Mouse (Mus musculus) liver, embryonic 15.5 days (tissue): ENCODE data around the gene Elmod1. TPM values are rescaled to one million over a fixed set of nuclear protein-coding genes. Genes with fewer than 3 reads are reported as not detected.

Source experiments
- ATAC-seq: fragments of 200-750 bp; cut with Nextera tagmentation; 2 replicates; pipeline ENCODE4 v1.8.0; 2017; ENCODE audit warnings: moderate number of reproducible peaks, mild to moderate bottlenecking, moderate library complexity; ENCODE audit not compliant: insufficient read depth
- H3K27ac ChIP-seq: fragments of 300-500 bp; sonication (generic); replicated peaks from 2 replicates; pipeline ENCODE4 v1.5.1; 2015; ENCODE audit warnings: mild to moderate bottlenecking, inconsistent platforms
- H3K27me3 ChIP-seq: fragments of 300-500 bp; sonication (generic); 2 replicates; pipeline ENCODE4 v1.6.1; 2015; ENCODE audit warnings: mild to moderate bottlenecking, inconsistent platforms
- H3K36me3 ChIP-seq: fragments of 300-500 bp; sonication (generic); replicated peaks from 2 replicates; pipeline ENCODE4 v1.6.1; 2015; ENCODE audit warnings: moderate library complexity, mild to moderate bottlenecking, inconsistent platforms
- H3K4me1 ChIP-seq: fragments of 300-500 bp; sonication (generic); replicated peaks from 2 replicates; pipeline ENCODE4 v1.6.1; 2015; ENCODE audit warnings: inconsistent platforms
- H3K4me2 ChIP-seq: fragments of 300-500 bp; sonication (generic); 2 replicates; pipeline ENCODE4 v1.6.1; 2015; ENCODE audit warnings: moderate library complexity, mild to moderate bottlenecking, inconsistent platforms
- H3K4me3 ChIP-seq: fragments of 300-500 bp; sonication (generic); replicated peaks from 2 replicates; pipeline ENCODE4 v1.5.1; 2015; ENCODE audit warnings: mild to moderate bottlenecking, inconsistent platforms
- H3K9ac ChIP-seq: fragments of 300-500 bp; sonication (generic); 2 replicates; pipeline ENCODE4 v1.6.1; 2015; ENCODE audit warnings: moderate library complexity, mild to moderate bottlenecking, inconsistent platforms
- H3K9me3 ChIP-seq: fragments of 300-500 bp; sonication (generic); replicated peaks from 2 replicates; pipeline ENCODE4 v1.6.1; 2016; ENCODE audit warnings: inconsistent platforms
- WGBS: fragments of 180-500 bp; shearing (Covaris S2); methylation state at CpG from one replicate; pipeline ENCODE4 v1.1.7; 2015; ENCODE audit warnings: mixed read lengths; ENCODE audit not compliant: insufficient replicate concordance; 5-methylcytosine and 5-hydroxymethylcytosine counted together
- polyA plus RNA-seq: library from polyadenylated mRNA; unstranded; fragments of >200 nt; fragmentation: Nextera tagmentation; extraction: Ambion mirVana; gene quantifications from 2 replicates; pipeline ENCODE4 v1.2.1, GENCODE M21; 2015

The Elmod1 gene
- polyA plus RNA-seq, 1 experiment from 2014 or later: not detected

DNA sequence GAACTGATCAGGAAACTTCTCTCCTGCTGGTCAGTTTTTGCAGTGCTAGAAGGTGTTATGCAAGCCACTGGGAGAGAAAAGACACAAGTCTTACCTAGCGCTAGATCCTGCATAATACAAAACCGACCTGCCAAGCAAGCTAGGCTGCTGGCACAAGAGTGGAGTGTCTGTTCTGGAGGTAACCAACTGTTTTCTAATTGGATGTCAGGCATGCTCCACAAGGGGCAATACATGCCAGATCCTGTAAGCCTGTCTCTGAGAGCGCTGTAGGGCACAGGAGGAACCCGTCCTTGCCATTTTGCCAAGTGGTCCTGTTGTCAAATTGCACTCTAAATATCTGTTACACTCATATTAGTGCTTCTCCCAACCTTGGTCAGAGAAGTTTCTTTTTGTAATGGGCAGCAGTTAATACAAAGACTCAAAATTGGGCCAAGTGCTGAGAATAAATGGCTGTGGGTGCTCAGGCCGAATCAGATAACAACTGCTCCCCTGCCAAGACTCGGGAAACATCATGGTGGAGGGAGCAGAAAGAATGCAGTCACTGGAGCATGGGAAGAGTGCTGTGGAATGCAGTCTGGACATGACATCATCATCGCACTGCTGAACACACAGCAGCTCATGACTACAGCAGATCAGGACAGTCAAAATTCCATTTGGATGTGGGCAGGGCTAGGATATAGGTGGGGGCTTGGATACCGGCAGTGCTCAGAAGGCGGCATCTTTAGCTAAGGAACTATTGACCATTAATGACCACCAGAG lies 7.3 kb downstream of the Elmod1 start:
- no peak for ATAC-seq
- 0 out of 2 replicates have a peak, but pooled peaks cover under 1% of the 10 kb centered on the region for H3K27me3 ChIP-seq
- H3K4me1 ChIP-seq: no peaks in the 10 kb centered on the region
- H3K4me3 ChIP-seq: no peak overlapping the region
- no peak overlapping the region for H3K9ac ChIP-seq
- no peak overlapping the region for H3K4me2 ChIP-seq
- no peak overlapping the region for H3K27ac ChIP-seq
- WGBS: 51% methylated on average over 9 of the region's 9 CpGs
- no peaks in the 10 kb centered on the region for H3K9me3 ChIP-seq
- H3K36me3 ChIP-seq: no peaks in the 10 kb centered on the region

DNA sequence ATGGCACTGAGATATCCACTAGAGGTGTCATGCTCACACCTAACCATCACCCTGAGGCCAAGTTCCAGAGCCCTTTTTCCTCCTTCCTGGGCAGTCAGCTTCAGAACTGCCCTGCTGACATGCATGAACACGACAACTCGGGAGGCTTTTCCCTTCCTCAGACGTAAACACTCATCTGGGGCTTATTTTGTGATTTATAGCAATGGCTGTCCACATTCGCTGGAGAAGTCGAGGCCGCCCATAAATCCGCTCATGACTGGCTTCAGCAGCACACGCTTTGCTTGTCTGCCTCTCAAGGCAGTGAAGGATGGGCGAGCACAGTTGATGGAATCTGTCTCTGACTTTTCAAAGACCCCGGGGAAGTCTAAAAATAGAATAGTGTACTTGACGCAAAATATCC lies 18.1 kb downstream of the Elmod1 start:
- Histone ChIP-seq H3K27ac (no peak overlapping the region), H3K4me1 (no peaks in the 10 kb centered on the region), H3K4me2 (no peak overlapping the region), H3K27me3 (no peaks in the 10 kb centered on the region), H3K36me3 (no peaks in the 10 kb centered on the region), H3K9me3 (no peaks in the 10 kb centered on the region), H3K9ac (no peak overlapping the region), H3K4me3 (no peak overlapping the region)
- WGBS: 56% methylated on average over 11 of the region's 11 CpGs
- no peak for ATAC-seq

DNA sequence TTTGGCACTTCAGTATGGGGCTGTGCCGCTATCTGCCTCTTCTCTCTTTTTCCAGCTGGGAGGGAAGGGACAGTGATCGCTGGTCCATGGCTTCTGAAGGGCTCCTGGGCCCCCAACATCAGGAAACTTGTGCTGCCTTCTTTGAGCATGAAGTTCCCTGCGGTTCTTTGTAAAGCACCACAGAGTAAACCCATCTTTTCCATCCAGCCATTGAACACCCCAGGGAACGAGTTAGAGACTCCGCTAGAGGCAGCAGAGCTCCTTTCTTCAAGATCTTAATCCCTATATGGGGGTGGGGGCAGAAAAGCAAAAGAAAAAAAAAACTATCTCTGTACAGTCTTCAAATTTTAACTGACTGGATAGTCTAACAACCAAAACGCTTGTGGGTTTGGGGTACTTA lies 20.2 kb downstream of the Elmod1 start:
- WGBS: 33% methylated on average over 6 of the region's 6 CpGs
- Histone ChIP-seq H3K27ac (no peak overlapping the region), H3K27me3 (no peaks in the 10 kb centered on the region), H3K4me2 (no peak overlapping the region), H3K4me1 (no peaks in the 10 kb centered on the region), H3K9me3 (no peaks in the 10 kb centered on the region), H3K4me3 (no peak overlapping the region), H3K36me3 (no peaks in the 10 kb centered on the region), H3K9ac (no peak overlapping the region)
- no peak for ATAC-seq

DNA sequence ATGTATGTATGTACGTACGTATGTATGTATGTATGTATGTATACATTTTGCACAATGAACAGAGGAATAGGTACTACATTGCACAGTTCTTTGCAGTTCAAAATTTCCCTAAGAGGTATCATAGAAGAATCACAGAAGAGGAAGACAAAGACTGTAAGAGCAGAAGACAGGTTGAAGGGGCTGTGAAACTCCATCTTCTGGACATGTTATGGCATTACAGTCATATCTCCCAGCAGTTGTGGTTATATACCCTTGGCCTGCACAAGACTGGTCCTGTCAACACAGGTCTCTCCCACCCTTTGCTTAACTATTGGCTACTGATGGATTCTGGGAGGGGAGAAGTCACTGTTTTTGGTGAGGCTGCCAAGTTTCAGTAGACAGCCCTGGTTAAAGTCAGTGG lies 27.6 kb downstream of the Elmod1 start:
- Histone ChIP-seq H3K4me1 (no peaks in the 10 kb centered on the region), H3K4me3 (no peak overlapping the region), H3K36me3 (no peaks in the 10 kb centered on the region), H3K9me3 (no peaks in the 10 kb centered on the region), H3K27me3 (no peaks in the 10 kb centered on the region), H3K27ac (no peak overlapping the region), H3K9ac (no peak overlapping the region), H3K4me2 (no peak overlapping the region)
- no peak for ATAC-seq
- WGBS: 75% methylated on average over 2 of the region's 2 CpGs

DNA sequence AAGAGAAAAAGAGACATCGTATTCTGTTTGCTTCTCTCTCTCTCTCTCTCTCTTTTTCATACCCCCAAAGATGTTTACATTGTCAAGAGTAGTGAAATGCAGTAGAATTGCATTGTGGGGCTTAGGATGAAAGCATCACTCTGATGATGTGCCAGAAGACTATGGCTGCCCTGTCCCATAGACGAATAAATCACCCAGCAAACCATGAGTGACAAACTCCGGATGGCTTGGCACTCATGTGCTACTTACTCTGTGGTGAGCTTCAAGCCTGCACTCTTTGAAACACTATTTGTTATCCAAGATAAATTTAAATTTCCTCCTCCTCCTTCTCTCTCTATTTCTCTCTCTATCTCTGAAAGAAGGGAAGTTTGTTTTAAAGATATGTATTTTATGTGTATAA lies 36.5 kb downstream of the Elmod1 start:
- Histone ChIP-seq H3K36me3 (no peaks in the 10 kb centered on the region), H3K27ac (no peak overlapping the region), H3K9me3 (no peaks in the 10 kb centered on the region), H3K27me3 (no peaks in the 10 kb centered on the region), H3K9ac (no peak overlapping the region), H3K4me2 (no peak overlapping the region), H3K4me1 (no peaks in the 10 kb centered on the region), H3K4me3 (no peak overlapping the region)
- no peak for ATAC-seq
- WGBS: 56% methylated on average over 3 of the region's 3 CpGs

DNA sequence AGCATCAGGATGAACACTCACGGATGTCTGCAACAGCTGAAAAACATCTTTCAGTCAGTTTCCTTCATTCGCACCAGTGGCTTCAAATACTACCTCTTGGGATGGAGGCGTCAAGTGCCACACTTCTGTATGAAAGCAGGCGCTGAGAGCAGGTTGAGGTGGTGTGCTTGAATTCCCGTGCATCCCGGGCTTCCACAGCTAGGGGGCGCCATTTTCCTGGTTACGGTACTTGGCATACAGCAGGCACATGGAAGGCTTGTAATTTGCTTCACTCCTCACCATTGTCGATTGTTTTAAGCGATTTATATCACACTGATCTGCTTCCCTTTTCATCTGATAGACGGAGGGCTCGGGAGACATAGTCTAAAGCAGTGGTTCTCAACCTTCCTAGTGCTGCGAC lies 40.9 kb downstream of the Elmod1 start:
- Histone ChIP-seq H3K4me1 (no peaks in the 10 kb centered on the region), H3K27ac (no peak overlapping the region), H3K9ac (no peak overlapping the region), H3K9me3 (no peaks in the 10 kb centered on the region), H3K4me3 (no peak overlapping the region), H3K36me3 (no peaks in the 10 kb centered on the region), H3K4me2 (no peak overlapping the region), H3K27me3 (no peaks in the 10 kb centered on the region)
- ATAC-seq: no peak
- WGBS: 51% methylated on average over 13 of the region's 13 CpGs

DNA sequence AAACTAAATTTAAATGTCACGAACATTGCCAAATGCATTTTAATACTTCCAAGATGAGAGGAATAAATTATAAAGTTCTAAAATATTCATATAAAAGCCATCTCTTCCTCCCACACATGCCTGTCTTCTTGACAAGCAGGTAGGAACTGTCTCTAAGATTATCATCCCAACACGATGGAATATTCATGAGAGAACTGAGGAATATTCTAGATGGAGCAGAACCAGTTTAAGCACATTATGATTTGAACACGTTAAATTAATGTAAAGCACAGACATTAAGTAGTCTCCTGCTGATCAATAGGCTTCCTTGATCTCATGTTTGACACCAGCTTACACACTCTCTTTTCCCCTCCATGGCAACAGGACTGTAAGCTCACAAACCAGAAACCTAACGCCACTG lies 41.7 kb downstream of the Elmod1 start:
- no peak for ATAC-seq
- no peaks in the 10 kb centered on the region for H3K4me1 ChIP-seq

DNA sequence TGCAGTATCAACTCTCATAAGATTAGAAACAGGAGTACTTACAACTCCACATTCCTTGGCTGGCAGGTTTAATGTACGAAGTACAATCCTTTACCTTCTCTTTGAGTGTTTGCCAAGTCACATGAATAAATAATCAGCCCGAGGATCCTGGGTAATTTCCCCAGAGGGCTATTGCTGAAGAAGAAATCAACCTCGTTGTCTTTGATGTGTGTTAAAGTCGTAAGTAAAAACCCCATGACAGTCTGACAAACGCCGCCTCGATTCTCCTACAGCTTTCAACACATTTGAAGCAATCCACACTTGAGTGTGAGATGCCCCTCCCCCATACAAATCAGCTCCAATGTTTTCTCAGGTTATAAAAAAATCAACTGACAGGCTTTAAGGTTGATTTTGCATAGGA lies 44.2 kb downstream of the Elmod1 start:
- Histone ChIP-seq H3K27ac (no peak overlapping the region), H3K9ac (no peak overlapping the region), H3K4me2 (no peak overlapping the region), H3K4me1 (no peaks in the 10 kb centered on the region), H3K36me3 (no peaks in the 10 kb centered on the region), H3K4me3 (no peak overlapping the region), H3K27me3 (no peaks in the 10 kb centered on the region), H3K9me3 (no peaks in the 10 kb centered on the region)
- ATAC-seq: no peak
- WGBS: 35% methylated on average over 7 of the region's 7 CpGs

More for the DNA sequence above, 41.7 kb downstream of the Elmod1 start:
- Histone ChIP-seq H3K9me3 (no peaks in the 10 kb centered on the region), H3K9ac (no peak overlapping the region), H3K36me3 (no peaks in the 10 kb centered on the region), H3K4me3 (no peak overlapping the region), H3K4me2 (no peak overlapping the region), H3K27me3 (no peaks in the 10 kb centered on the region), H3K27ac (no peak overlapping the region)
- 58% methylated on average over 4 of the region's 4 CpGs for WGBS

DNA sequence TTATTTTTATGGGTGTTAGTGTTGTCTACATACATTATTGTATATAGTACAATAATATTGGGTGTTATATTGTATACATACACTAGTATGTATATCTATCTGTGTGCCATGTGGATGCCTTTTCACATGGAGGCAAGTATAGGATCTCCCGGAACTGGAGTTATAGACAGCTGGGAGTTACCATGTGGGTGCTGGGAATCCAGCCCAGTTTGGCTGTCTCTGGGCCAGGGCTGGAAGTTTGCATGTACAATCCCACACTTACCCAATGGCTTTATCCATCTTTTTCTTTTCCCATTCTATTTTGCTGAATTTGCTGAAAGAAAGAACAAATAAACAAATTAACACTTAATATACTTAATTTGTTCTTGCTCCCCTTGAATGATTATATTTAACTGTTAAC lies 54.0 kb downstream of the Elmod1 start:
- no peak for ATAC-seq
- H3K36me3 ChIP-seq: no peaks in the 10 kb centered on the region
- 89% methylated on average over 1 of the region's 1 CpGs for WGBS
- no peak overlapping the region for H3K4me2 ChIP-seq
- H3K4me1 ChIP-seq: no peaks in the 10 kb centered on the region
- no peaks in the 10 kb centered on the region for H3K27me3 ChIP-seq
- no peak overlapping the region for H3K9ac ChIP-seq
- no peak overlapping the region for H3K4me3 ChIP-seq
- H3K9me3 ChIP-seq: no peaks in the 10 kb centered on the region
- no peak overlapping the region for H3K27ac ChIP-seq

DNA sequence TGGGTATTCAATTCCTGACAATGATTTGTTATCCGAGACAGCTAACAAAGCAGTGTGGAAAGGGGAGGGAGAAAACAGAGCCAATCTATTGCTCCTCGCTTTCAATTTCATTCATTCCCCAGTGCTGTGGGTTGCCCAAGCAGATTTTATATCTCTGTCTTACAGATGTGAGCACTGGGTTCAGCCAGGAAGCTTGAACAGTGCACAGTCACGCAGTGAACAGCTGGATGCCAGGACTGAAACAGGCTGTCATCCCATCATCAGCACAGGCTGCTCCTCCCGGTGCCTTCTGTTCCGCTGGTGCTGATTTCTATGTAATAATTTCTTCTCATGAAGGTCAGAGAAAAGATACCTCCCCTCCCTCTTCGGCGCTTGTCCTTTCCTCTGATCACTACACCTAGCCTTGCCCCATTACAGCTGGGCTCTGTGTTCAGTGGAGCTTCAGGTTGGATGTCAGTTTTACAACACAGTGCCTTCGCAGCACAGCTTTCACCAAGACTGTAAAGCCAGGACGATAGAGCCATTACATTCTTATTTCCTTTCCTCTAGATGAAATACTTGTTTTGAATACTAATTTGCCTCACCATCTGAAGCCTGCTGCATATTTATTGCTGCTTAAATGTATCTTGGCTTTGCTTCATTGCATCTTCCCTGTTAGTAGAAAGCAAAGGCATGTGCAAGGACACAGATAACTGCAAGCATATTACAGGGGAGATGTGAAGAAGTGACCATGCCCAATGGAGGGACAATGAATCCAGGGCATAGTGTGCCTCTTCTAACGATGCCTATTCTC lies 59.0 kb downstream of the Elmod1 start:
- no peaks in the 10 kb centered on the region for H3K4me1 ChIP-seq
- no peaks in the 10 kb centered on the region for H3K9me3 ChIP-seq
- no peak overlapping the region for H3K4me2 ChIP-seq
- no peak overlapping the region for H3K4me3 ChIP-seq
- no peak for ATAC-seq
- no peaks in the 10 kb centered on the region for H3K27me3 ChIP-seq
- no peak overlapping the region for H3K27ac ChIP-seq
- WGBS: 52% methylated on average over 10 of the region's 10 CpGs
- no peaks in the 10 kb centered on the region for H3K36me3 ChIP-seq
- no peak overlapping the region for H3K9ac ChIP-seq

DNA sequence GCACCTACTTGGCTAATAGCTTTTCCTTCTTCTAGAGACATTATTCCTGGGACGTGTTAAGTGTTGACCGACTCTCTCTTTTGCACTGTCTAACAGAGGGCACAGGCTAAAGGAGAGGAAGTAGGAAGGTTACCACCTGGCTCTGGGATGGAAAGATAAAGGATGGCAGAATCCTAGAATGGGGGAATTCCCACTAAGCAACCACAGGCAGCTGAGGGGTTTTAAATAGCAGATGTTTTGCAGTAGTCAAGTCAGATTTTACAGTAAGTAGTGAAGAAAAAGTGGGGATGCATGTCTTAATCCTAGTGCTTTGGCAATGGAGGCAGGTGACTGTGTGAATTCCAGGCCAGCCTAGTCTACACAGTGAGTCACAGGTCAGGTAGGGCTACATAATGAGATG lies 64.3 kb downstream of the Elmod1 start:
- WGBS: 42% methylated on average over 2 of the region's 2 CpGs

More for the DNA sequence above, 64.3 kb downstream of the Elmod1 start:
- H3K27ac ChIP-seq: no peak overlapping the region
- no peaks in the 10 kb centered on the region for H3K4me1 ChIP-seq
- no peak overlapping the region for H3K4me3 ChIP-seq
- no peak for ATAC-seq
- H3K4me2 ChIP-seq: no peak overlapping the region
- no peaks in the 10 kb centered on the region for H3K9me3 ChIP-seq
- no peak overlapping the region for H3K9ac ChIP-seq
- H3K36me3 ChIP-seq: no peaks in the 10 kb centered on the region
- H3K27me3 ChIP-seq: no peaks in the 10 kb centered on the region
